Mouse (Mus musculus) intestine, embryonic 15.5 days (tissue): ENCODE data around the gene Wdr44. TPM values are rescaled to one million over a fixed set of nuclear protein-coding genes. Genes with fewer than 3 reads are reported as not detected.

Source experiments
- ATAC-seq: fragments of 200-750 bp; cut with Nextera tagmentation; 2 replicates; pipeline ENCODE4 v1.8.0; 2017; ENCODE audit warnings: moderate TSS enrichment, moderate library complexity
- H3K27ac ChIP-seq: fragments of 300-500 bp; sonication (generic); 2 replicates; pipeline ENCODE4 v1.5.1; 2015; ENCODE audit warnings: mild to moderate bottlenecking, inconsistent platforms
- H3K27me3 ChIP-seq: fragments of 300-500 bp; sonication (generic); replicated peaks from 2 replicates; pipeline ENCODE4 v1.6.1; 2015; ENCODE audit warnings: inconsistent platforms
- H3K36me3 ChIP-seq: fragments of 300-500 bp; sonication (generic); 2 replicates; pipeline ENCODE4 v1.6.1; 2015; ENCODE audit warnings: inconsistent platforms
- H3K4me1 ChIP-seq: fragments of 300-500 bp; sonication (generic); replicated peaks from 2 replicates; pipeline ENCODE4 v1.6.1; 2015; ENCODE audit warnings: inconsistent platforms
- H3K4me2 ChIP-seq: fragments of 300-500 bp; sonication (generic); replicated peaks from 2 replicates; pipeline ENCODE4 v1.6.1; 2015; ENCODE audit warnings: mild to moderate bottlenecking, inconsistent platforms
- H3K4me3 ChIP-seq: fragments of 300-500 bp; sonication (generic); replicated peaks from 2 replicates; pipeline ENCODE4 v1.5.1; 2015; ENCODE audit warnings: inconsistent platforms
- H3K9ac ChIP-seq: fragments of 300-500 bp; sonication (generic); 2 replicates; pipeline ENCODE4 v1.6.1; 2015; ENCODE audit warnings: inconsistent platforms
- H3K9me3 ChIP-seq: fragments of 300-500 bp; sonication (generic); 2 replicates; pipeline ENCODE4 v1.6.1; 2016; ENCODE audit warnings: inconsistent platforms
- WGBS: fragments of 180-500 bp; shearing (Covaris S2); methylation state at CpG from one replicate; pipeline ENCODE4 v1.1.7; 2015; 5-methylcytosine and 5-hydroxymethylcytosine counted together
- polyA plus RNA-seq: library from polyadenylated mRNA; unstranded; fragments of >200 nt; fragmentation: Nextera tagmentation; extraction: Ambion mirVana; gene quantifications from 2 replicates; pipeline ENCODE4 v1.2.1, GENCODE M21; 2015

The Wdr44 gene
- polyA plus RNA-seq = 8.1 and 9.9 TPM in 2 replicates

DNA sequence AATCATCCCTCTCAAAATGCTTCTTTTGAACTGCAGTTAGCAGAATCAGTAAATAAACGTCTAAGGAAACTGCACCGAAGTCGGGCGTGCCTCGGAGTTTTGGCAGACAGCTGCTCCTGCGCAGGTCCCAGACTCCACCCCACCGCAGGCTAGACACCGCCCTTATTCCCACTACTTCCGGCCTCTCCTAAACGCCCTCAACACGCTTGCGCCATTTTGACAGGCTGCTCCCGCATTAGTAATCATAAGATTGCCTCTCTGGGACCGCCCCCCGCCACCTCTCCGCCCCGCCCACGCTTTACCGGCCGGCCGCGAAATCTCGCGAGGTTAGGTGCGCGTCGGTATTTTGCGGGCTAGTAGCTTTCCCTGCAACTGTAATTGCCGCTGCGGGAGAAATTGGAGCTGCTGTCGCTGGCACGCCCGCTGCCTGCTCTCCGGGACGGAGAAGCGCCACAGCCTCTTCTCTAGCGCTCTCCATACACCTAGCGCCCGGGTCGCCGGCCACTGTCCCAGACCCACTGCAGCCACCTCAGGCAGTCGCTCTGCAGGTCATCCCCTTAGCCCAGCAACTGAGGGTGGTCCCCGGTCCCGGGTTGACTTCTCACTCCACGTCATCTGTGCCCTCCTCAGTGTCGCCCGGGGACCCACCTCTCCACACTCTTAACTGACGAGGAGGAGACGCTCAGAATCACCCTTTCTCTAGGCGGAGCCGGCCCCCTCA, at the start of gene Wdr44:
Gene Wdr44 (plus strand): TSS at position 330 of the 721 bp plus-strand sequence.
- H3K27me3 ChIP-seq = no peaks in the 10 kb centered on the region
- no peaks in the 10 kb centered on the region for H3K4me1 ChIP-seq
- peak within 1 kb of the TSS; percentile 54 for H3K4me3 ChIP-seq
- no peaks in the 10 kb centered on the region for H3K36me3 ChIP-seq
- H3K27ac ChIP-seq = peak within 1 kb of the TSS; percentile 84
- 11% methylated on average over 50 of the region's 51 CpGs for WGBS
- peak within 1 kb of the TSS; percentile 64 for H3K9ac ChIP-seq
- no peaks in the 10 kb centered on the region for H3K9me3 ChIP-seq
- peak within 1 kb of the TSS; percentile 54 for H3K4me2 ChIP-seq
- ATAC-seq = peak; percentile 98

- peak; percentile 77 for ATAC-seq
- Histone ChIP-seq H3K4me1 (no peaks in the 10 kb centered on the region), H3K4me3 (no peak overlapping the region), H3K9ac (no peak overlapping the region), H3K4me2 (no peak overlapping the region), H3K27me3 (no peaks in the 10 kb centered on the region), H3K27ac (no peak overlapping the region), H3K36me3 (no peaks in the 10 kb centered on the region), H3K9me3 (no peaks in the 10 kb centered on the region)
- 56% methylated on average over 1 of the region's 1 CpGs for WGBS
Observed at GRCm38 (mm10) chrX:23648371-23648770, 44.5 kb upstream of the Wdr44 start.

GRCm38 (mm10) chrX:23662216-23662615, 30.6 kb upstream of the Wdr44 start:
- H3K9ac ChIP-seq = no peak overlapping the region
- ATAC-seq = no peak
- no peaks in the 10 kb centered on the region for H3K4me1 ChIP-seq
- H3K27me3 ChIP-seq = no peaks in the 10 kb centered on the region
- no peaks in the 10 kb centered on the region for H3K36me3 ChIP-seq
- 84% methylated on average over 1 of the region's 1 CpGs for WGBS
- no peak overlapping the region for H3K27ac ChIP-seq
- no peak overlapping the region for H3K4me2 ChIP-seq
- H3K4me3 ChIP-seq = no peak overlapping the region
- H3K9me3 ChIP-seq = no peaks in the 10 kb centered on the region

DNA sequence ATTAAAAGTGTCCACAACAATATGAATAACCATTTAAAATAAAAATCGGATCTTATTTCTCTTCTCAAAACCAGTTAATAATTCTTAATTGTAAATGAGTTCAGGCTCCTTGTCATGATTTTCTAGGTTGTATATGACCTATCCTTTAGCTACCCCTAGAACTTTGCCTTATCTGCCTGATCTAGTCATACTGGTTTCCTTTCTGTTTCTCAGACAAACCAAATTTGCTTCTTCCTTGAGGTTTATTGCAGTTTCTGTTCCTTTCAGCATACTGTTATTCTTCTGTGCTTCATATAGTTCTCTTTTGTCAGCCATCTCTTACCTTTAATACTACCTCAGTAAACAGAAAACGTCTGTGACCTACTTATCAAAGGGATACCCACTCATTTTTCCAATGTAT, 19.7 kb upstream of the Wdr44 start:
- 73% methylated on average over 2 of the region's 2 CpGs for WGBS
- no peak for ATAC-seq
- Histone ChIP-seq H3K4me1 (no peaks in the 10 kb centered on the region), H3K4me3 (no peak overlapping the region), H3K9ac (no peak overlapping the region), H3K4me2 (no peak overlapping the region), H3K27ac (no peak overlapping the region), H3K36me3 (no peaks in the 10 kb centered on the region), H3K27me3 (no peaks in the 10 kb centered on the region), H3K9me3 (no peaks in the 10 kb centered on the region)

- H3K4me2 ChIP-seq = no peak overlapping the region
- no peaks in the 10 kb centered on the region for H3K27me3 ChIP-seq
- H3K4me3 ChIP-seq = no peak overlapping the region
- ATAC-seq = no peak
- WGBS = 81% methylated on average over 1 of the region's 1 CpGs
- H3K9me3 ChIP-seq = no peaks in the 10 kb centered on the region
- no peak overlapping the region for H3K9ac ChIP-seq
- no peaks in the 10 kb centered on the region for H3K4me1 ChIP-seq
- no peaks in the 10 kb centered on the region for H3K36me3 ChIP-seq
- no peak overlapping the region for H3K27ac ChIP-seq
Observed at GRCm38 (mm10) chrX:23675450-23675849, 17.4 kb upstream of the Wdr44 start.

GRCm38 (mm10) chrX:23676583-23676982, 16.3 kb upstream of the Wdr44 start:
- ATAC-seq = no peak
- H3K4me1 ChIP-seq = no peaks in the 10 kb centered on the region
- H3K9me3 ChIP-seq = no peaks in the 10 kb centered on the region
- H3K4me2 ChIP-seq = no peak overlapping the region
- WGBS = 70% methylated on average over 2 of the region's 2 CpGs
- no peak overlapping the region for H3K4me3 ChIP-seq
- H3K27me3 ChIP-seq = no peaks in the 10 kb centered on the region
- no peak overlapping the region for H3K27ac ChIP-seq
- H3K9ac ChIP-seq = no peak overlapping the region
- no peaks in the 10 kb centered on the region for H3K36me3 ChIP-seq

GRCm38 (mm10) chrX:23677511-23677910, 15.3 kb upstream of the Wdr44 start:
- no peaks in the 10 kb centered on the region for H3K36me3 ChIP-seq
- no peak overlapping the region for H3K27ac ChIP-seq
- no peak overlapping the region for H3K4me2 ChIP-seq

GRCm38 (mm10) chrX:23692336-23692721, 522 bp upstream of the Wdr44 start:
- peak overlapping the region; percentile 36; the same call in 1 of the 2 replicates for H3K27ac ChIP-seq
- peak; percentile 73 for ATAC-seq
- H3K36me3 ChIP-seq = no peaks in the 10 kb centered on the region
- H3K4me2 ChIP-seq = peak overlapping the region; percentile 54
- H3K9me3 ChIP-seq = no peaks in the 10 kb centered on the region
- H3K9ac ChIP-seq = no peak overlapping the region
- H3K27me3 ChIP-seq = no peaks in the 10 kb centered on the region
- H3K4me3 ChIP-seq = peak overlapping the region; percentile 54
- WGBS = 14% methylated on average over 5 of the region's 5 CpGs
- no peaks in the 10 kb centered on the region for H3K4me1 ChIP-seq

More at GRCm38 (mm10) chrX:23677511-23677910, 15.3 kb upstream of the Wdr44 start:
- peak; percentile 49; the same call in 1 of the 2 replicates for ATAC-seq
- H3K4me1 ChIP-seq = no peaks in the 10 kb centered on the region
- WGBS = 64% methylated on average over 2 of the region's 2 CpGs
- H3K27me3 ChIP-seq = no peaks in the 10 kb centered on the region
- no peak overlapping the region for H3K4me3 ChIP-seq
- H3K9ac ChIP-seq = no peak overlapping the region
- no peaks in the 10 kb centered on the region for H3K9me3 ChIP-seq

- ATAC-seq = no peak
- Histone ChIP-seq H3K27ac (peak overlapping the region; percentile 84), H3K9ac (peak overlapping the region; percentile 64), H3K4me3 (peak overlapping the region; percentile 54), H3K9me3 (no peaks in the 10 kb centered on the region), H3K27me3 (no peaks in the 10 kb centered on the region), H3K4me2 (peak overlapping the region; percentile 54), H3K4me1 (no peaks in the 10 kb centered on the region), H3K36me3 (no peaks in the 10 kb centered on the region)
- WGBS = 18% methylated on average over 28 of the region's 28 CpGs
Observed at GRCm38 (mm10) chrX:23693443-23694400, 871 bp downstream of the Wdr44 start.

DNA sequence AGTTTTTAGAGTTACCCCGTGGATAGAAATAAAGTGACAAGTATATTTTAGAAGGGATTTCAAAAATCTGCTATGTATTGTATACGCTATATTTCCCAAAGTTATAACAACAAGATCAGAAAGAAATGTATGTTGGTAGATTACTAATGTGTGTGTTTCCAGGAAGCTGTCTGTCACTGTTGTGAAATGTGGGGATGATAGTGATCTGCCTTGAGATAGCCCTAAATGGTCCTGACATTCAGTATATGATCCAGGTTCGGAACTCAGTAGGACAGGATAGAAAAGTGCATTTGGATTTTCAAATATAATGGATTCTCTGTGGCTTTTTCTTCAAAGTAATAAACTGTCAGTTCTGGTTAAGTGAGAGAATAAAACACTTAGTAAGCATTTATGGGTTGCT, 1.7 kb downstream of the Wdr44 start:
- 56% methylated on average over 3 of the region's 3 CpGs for WGBS
- H3K4me2 ChIP-seq = peak overlapping the region; percentile 54; the same call in 1 of the 2 replicates
- no peaks in the 10 kb centered on the region for H3K36me3 ChIP-seq
- H3K4me3 ChIP-seq = no peak overlapping the region
- no peaks in the 10 kb centered on the region for H3K4me1 ChIP-seq
- no peak for ATAC-seq
- no peaks in the 10 kb centered on the region for H3K9me3 ChIP-seq
- H3K27ac ChIP-seq = no peak overlapping the region
- H3K27me3 ChIP-seq = no peaks in the 10 kb centered on the region
- H3K9ac ChIP-seq = no peak overlapping the region

DNA sequence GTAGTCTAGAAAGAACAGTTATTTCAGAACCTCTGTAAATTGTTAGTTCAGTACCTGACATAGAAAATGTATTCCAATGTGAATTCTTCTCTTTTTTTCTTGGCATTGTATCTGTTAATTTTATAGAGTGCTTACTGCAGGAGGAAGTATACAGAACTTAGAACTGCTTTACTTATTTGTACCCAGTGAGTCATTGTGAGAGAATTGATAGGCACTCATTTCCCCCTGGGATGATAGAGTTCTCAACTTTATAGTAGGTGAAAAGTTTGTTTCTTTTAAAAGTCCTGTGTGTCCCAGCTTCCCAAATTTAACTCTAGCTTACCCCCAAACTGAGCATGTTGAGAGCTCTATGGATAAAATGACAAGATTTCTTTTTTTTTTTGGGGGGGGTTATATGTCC, 2.3 kb downstream of the Wdr44 start:
- no peak for ATAC-seq
- no peaks in the 10 kb centered on the region for H3K36me3 ChIP-seq

GRCm38 (mm10) chrX:23697346-23697745, 4.5 kb downstream of the Wdr44 start:
- Histone ChIP-seq H3K9ac (no peak overlapping the region), H3K4me1 (no peaks in the 10 kb centered on the region)
- WGBS = 81% methylated on average over 2 of the region's 2 CpGs

More for the DNA sequence above, 2.3 kb downstream of the Wdr44 start:
- no peak overlapping the region for H3K4me2 ChIP-seq
- H3K27me3 ChIP-seq = no peaks in the 10 kb centered on the region
- H3K9ac ChIP-seq = no peak overlapping the region
- no peak overlapping the region for H3K27ac ChIP-seq
- H3K4me3 ChIP-seq = no peak overlapping the region
- H3K4me1 ChIP-seq = no peaks in the 10 kb centered on the region
- no peaks in the 10 kb centered on the region for H3K9me3 ChIP-seq

More at GRCm38 (mm10) chrX:23697346-23697745, 4.5 kb downstream of the Wdr44 start:
- Histone ChIP-seq H3K9me3 (no peaks in the 10 kb centered on the region), H3K4me2 (no peak overlapping the region), H3K4me3 (no peak overlapping the region), H3K36me3 (no peaks in the 10 kb centered on the region), H3K27ac (no peak overlapping the region), H3K27me3 (no peaks in the 10 kb centered on the region)
- ATAC-seq = no peak
